Mouse (Mus musculus) ES-Bruce4 (cell line): ENCODE results near the gene BC016579. TPM values are rescaled to one million over a fixed set of nuclear protein-coding genes. Genes with fewer than 3 reads are reported as not detected.

Experiments
- H3K27ac ChIP-seq: 2 replicates; pipeline ENCODE4 v1.5.1; 2012; ENCODE audit warnings: low read length, inconsistent platforms; ENCODE audit not compliant: insufficient read depth
- H3K27me3 ChIP-seq: 2 replicates; pipeline ENCODE4 v1.6.1; 2012; ENCODE audit warnings: mild to moderate bottlenecking, low read length, inconsistent platforms; ENCODE audit not compliant: control insufficient read depth, poor library complexity, insufficient read depth, severe bottlenecking
- H3K36me3 ChIP-seq: 2 replicates; pipeline ENCODE4 v1.6.1; 2012; ENCODE audit warnings: inconsistent platforms, mild to moderate bottlenecking, low read length, moderate library complexity; ENCODE audit not compliant: control insufficient read depth, poor library complexity, insufficient read depth, severe bottlenecking
- H3K4me1 ChIP-seq: one replicate; pipeline ENCODE4 v1.8.1; 2011; ENCODE audit warnings: low read length; ENCODE audit not compliant: control insufficient read depth, insufficient read depth
- H3K4me3 ChIP-seq: 2 replicates; pipeline ENCODE4 v1.5.1; 2011; ENCODE audit warnings: low read depth, mild to moderate bottlenecking, low read length
- H3K9ac ChIP-seq: 2 replicates; pipeline ENCODE4 v1.6.1; 2012; ENCODE audit warnings: low read depth, mild to moderate bottlenecking, inconsistent platforms; ENCODE audit not compliant: poor library complexity, severe bottlenecking
- H3K9me3 ChIP-seq: replicated peaks from 2 replicates; pipeline ENCODE4 v1.6.1; 2012; ENCODE audit warnings: mild to moderate bottlenecking, low read length, inconsistent platforms; ENCODE audit not compliant: control insufficient read depth, poor library complexity, insufficient read depth, severe bottlenecking
- CTCF ChIP-seq: IDR thresholded peaks from one replicate; pipeline ENCODE4 v1.8.1; 2011; ENCODE audit warnings: low read depth, low read length
- EP300 ChIP-seq: IDR thresholded peaks from 2 replicates; pipeline ENCODE4 v1.6.1; 2011; ENCODE audit warnings: low read depth, low read length; ENCODE audit not compliant: insufficient read depth
- POLR2A ChIP-seq: IDR thresholded peaks from one replicate; pipeline ENCODE4 v1.8.1; 2011; ENCODE audit warnings: low read length; ENCODE audit not compliant: insufficient read depth
- polyA plus RNA-seq: library from polyadenylated mRNA; stranded (reverse); fragments of >200 nt; gene quantifications from 2 replicates; pipeline ENCODE4 v1.2.4, GENCODE M21; 2011; ENCODE audit warnings: low read depth; ENCODE audit not compliant: missing spikeins, insufficient read depth, insufficient read length

Gene BC016579
- polyA plus RNA-seq, 1 experiment, result not detected

- TF ChIP-seq CTCF, result no peak
- no peak for TF ChIP-seq EP300
- TF ChIP-seq POLR2A, result no peak
Observed at GRCm38 (mm10) chr16:45609300-45609699, 44.6 kb downstream of the BC016579 start.

GRCm38 (mm10) chr16:45608481-45608954, 45.4 kb downstream of the BC016579 start:
- no peaks in the 10 kb centered on the region for H3K27me3 ChIP-seq
- H3K4me1 ChIP-seq, result no peaks in the 10 kb centered on the region
- H3K36me3 ChIP-seq, result no peaks in the 10 kb centered on the region
- H3K4me3 ChIP-seq, result no peak overlapping the region
- TF ChIP-seq CTCF (no peak), EP300 (no peak), POLR2A (no peak)
- no peaks in the 10 kb centered on the region for H3K9me3 ChIP-seq
- no peak overlapping the region for H3K9ac ChIP-seq
- no peak overlapping the region for H3K27ac ChIP-seq

More at GRCm38 (mm10) chr16:45609300-45609699, 44.6 kb downstream of the BC016579 start:
- Histone ChIP-seq H3K4me3 (no peak overlapping the region), H3K4me1 (no peaks in the 10 kb centered on the region), H3K9ac (no peak overlapping the region), H3K9me3 (no peaks in the 10 kb centered on the region), H3K27me3 (no peaks in the 10 kb centered on the region), H3K36me3 (no peaks in the 10 kb centered on the region), H3K27ac (no peak overlapping the region)

GRCm38 (mm10) chr16:45595494-45595893, 58.4 kb downstream of the BC016579 start:
- Histone ChIP-seq H3K27ac (no peak overlapping the region), H3K27me3 (no peaks in the 10 kb centered on the region; the same call in 1 of the 2 replicates), H3K9me3 (no peaks in the 10 kb centered on the region), H3K9ac (no peak overlapping the region), H3K36me3 (no peaks in the 10 kb centered on the region), H3K4me3 (no peak overlapping the region), H3K4me1 (no peaks in the 10 kb centered on the region)
- no peak for TF ChIP-seq POLR2A
- no peak for TF ChIP-seq CTCF
- no peak for TF ChIP-seq EP300

- no peak overlapping the region for H3K4me3 ChIP-seq
- H3K27ac ChIP-seq, result no peak overlapping the region
- H3K4me1 ChIP-seq, result no peaks in the 10 kb centered on the region
- H3K9ac ChIP-seq, result no peak overlapping the region
- no peaks in the 10 kb centered on the region; the same call in 1 of the 2 replicates for H3K27me3 ChIP-seq
- no peak for TF ChIP-seq CTCF
- no peak for TF ChIP-seq POLR2A
- TF ChIP-seq EP300, result no peak
- no peaks in the 10 kb centered on the region for H3K9me3 ChIP-seq
- no peaks in the 10 kb centered on the region for H3K36me3 ChIP-seq
Observed at GRCm38 (mm10) chr16:45593656-45594055, 60.2 kb downstream of the BC016579 start.

- TF ChIP-seq CTCF, result no peak
- TF ChIP-seq POLR2A, result no peak
- no peak for TF ChIP-seq EP300
- no peak overlapping the region for H3K4me3 ChIP-seq
- H3K27me3 ChIP-seq, result no peaks in the 10 kb centered on the region
- no peaks in the 10 kb centered on the region for H3K9me3 ChIP-seq
- H3K27ac ChIP-seq, result no peak overlapping the region
- H3K9ac ChIP-seq, result no peak overlapping the region
- H3K4me1 ChIP-seq, result no peaks in the 10 kb centered on the region
- no peaks in the 10 kb centered on the region for H3K36me3 ChIP-seq
Observed at GRCm38 (mm10) chr16:45582512-45582911, 71.4 kb downstream of the BC016579 start.

GRCm38 (mm10) chr16:45579883-45580282, 74.0 kb downstream of the BC016579 start:
- Histone ChIP-seq H3K4me3 (no peak overlapping the region), H3K9me3 (no peaks in the 10 kb centered on the region), H3K4me1 (no peaks in the 10 kb centered on the region), H3K27me3 (no peaks in the 10 kb centered on the region), H3K27ac (no peak overlapping the region), H3K9ac (no peak overlapping the region), H3K36me3 (no peaks in the 10 kb centered on the region)
- TF ChIP-seq EP300, result no peak
- TF ChIP-seq CTCF, result no peak
- TF ChIP-seq POLR2A, result no peak

Other genes starting within 250 kb of the BC016579 start
- not detected in 2 replicates for gene Cd200, start 245.0 kb downstream of the BC016579 start, polyA plus RNA-seq
- gene Gm609, start 161.1 kb downstream of the BC016579 start, polyA plus RNA-seq, result 0.31 TPM in 1 of 2 replicates, not detected in the other
- not detected in 2 replicates for gene Gm17783, start 122.0 kb downstream of the BC016579 start, polyA plus RNA-seq
- gene Slc9c1, start 118.8 kb downstream of the BC016579 start, polyA plus RNA-seq, result not detected in 2 replicates
- gene Gcsam, start 43.7 kb downstream of the BC016579 start, polyA plus RNA-seq, result not detected in 2 replicates
- gene Tmprss7, start 39.6 kb upstream of the BC016579 start, polyA plus RNA-seq, result not detected in 2 replicates
- 3.7 and 4.9 TPM in 2 replicates for gene Tagln3, start 70.5 kb upstream of the BC016579 start, polyA plus RNA-seq
- gene Abhd10, start 88.9 kb upstream of the BC016579 start, polyA plus RNA-seq, result 24.1 and 25.9 TPM in 2 replicates